Mouse (Mus musculus): ENCODE results near the gene Pip4k2c.

GRCm38 (mm10) chr10:127211414-127211854, at the start of gene Pip4k2c:
- TF ChIP-seq GATA1 (IDR thresholded peaks at IDR 0.05; ENCODE audit: borderline replicate concordance, low read length) = no peak
- TF ChIP-seq CTCF (IDR thresholded peaks at IDR 0.05; ENCODE audit: low read depth, low read length) = no peak
- no peak for TF ChIP-seq POLR2AphosphoS5 (IDR thresholded peaks at IDR 0.05; ENCODE audit: insufficient replicate concordance, low read depth, low read length)

Measured in G1E (cell line).